Mouse (Mus musculus): ENCODE data around the gene Cul7.

The Cul7 gene

GRCm38 (mm10) chr17:46704887-46705835 is 55.0 kb downstream of the Cul7 start, which contains the start of gene Ppp2r5d:
Gene Ppp2r5d (minus strand): TSS chr17:46705111.
- peak; percentile 96 for DNase-seq

GRCm38 (mm10) chr17:46706375-46707089 is 56.4 kb downstream of the Cul7 start:
- DNase-seq = no peak

DNA sequence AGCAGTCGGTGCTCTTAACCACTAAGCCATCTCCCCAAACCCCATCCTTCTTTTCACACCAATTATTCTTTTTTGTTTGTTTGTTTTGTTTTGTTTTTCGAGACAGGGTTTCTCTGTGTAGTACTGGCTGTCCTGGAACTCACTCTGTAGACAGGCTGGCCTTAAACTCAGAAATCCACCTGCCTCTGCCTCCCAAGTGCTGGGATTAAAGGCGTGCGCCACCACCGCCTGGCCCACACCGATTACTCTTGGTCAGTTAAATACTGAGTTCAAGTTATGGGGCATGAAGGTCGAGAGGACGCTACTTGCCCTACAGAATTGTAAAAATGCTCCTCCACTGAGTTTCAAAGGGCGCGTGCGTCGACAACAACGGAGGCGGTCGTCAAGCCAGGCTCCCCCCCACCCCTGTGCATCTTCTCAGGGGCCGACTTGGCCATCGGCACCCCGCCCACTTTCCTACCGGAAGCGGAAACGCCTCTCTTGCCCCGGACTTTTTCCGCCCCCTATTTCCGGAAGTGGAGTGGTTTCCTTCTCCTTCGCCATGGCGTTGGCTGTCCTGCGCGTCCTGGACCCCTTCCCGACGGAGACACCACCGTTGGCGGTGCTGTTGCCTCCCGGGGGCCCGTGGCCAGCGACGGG is 60.9 kb downstream of the Cul7 start, which contains the start of gene Pex6:
Gene Pex6, plus strand, starts transcription at position 505 of the 639 bp plus-strand sequence.
- DNase-seq = peak; percentile 91

- DNase-seq = no peak
These were observed 61.6 kb downstream of the Cul7 start for GRCm38 (mm10) chr17:46711612-46712271.

DNA sequence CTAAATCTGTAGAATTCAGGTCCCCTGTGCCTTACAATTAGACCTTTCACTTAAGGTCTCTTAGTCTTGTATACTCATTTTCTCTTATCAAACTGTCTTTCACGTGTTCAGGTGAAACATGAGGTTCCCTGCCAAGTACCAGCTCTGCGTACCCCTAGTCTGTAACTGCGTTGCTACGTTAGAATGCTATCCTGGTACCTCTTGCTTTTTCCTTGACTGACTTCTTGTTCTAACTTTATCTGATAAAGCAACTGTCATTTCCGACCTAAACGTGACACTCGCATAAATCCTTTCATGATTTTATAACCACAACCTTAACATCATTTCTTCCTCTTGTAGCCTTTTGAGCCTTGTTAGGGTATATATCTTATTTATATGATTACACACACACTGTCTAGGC is 62.3 kb downstream of the Cul7 start:
- no peak for DNase-seq

DNA sequence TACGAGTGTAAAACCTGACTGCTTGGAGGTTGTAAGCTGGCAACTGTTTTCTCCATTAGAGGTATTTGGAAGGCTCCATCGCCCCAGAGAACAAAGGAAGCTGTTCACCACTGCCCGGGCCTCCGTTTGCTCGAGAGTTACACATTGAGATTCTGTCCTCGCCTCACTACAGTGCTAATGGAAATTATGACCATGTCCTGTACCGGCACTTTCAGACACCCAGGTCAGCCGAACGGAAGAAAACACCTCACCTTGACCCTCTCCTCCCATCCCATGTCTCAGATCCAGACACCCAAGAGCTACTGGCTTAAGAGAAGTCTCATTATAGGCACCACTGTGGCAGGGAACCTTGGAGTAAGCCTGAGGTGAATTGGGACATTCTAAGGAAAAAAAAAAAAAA is 63.7 kb downstream of the Cul7 start:
- no peak for DNase-seq

Measured in thymus, postnatal 25 days (tissue).